Mouse (Mus musculus) thymus, postnatal 0 days (tissue): Measurements from ENCODE around the gene Abcd3. TPM values are rescaled to one million over a fixed set of nuclear protein-coding genes. Genes with fewer than 3 reads are reported as not detected.

Experiments used
- DNase-seq: peaks from one replicate; pipeline ENCODE4 v3.0.0-alpha.2; 2015; ENCODE audit warnings: low spot score
- polyA plus RNA-seq: library from polyadenylated mRNA; unstranded; fragments of >200 nt; fragmentation: Nextera tagmentation; extraction: Ambion mirVana; gene quantifications from 2 replicates; pipeline ENCODE4 v1.2.1, GENCODE M21; 2015

The Abcd3 gene
- polyA plus RNA-seq, result 25.5 and 29.7 TPM in 2 replicates

DNA sequence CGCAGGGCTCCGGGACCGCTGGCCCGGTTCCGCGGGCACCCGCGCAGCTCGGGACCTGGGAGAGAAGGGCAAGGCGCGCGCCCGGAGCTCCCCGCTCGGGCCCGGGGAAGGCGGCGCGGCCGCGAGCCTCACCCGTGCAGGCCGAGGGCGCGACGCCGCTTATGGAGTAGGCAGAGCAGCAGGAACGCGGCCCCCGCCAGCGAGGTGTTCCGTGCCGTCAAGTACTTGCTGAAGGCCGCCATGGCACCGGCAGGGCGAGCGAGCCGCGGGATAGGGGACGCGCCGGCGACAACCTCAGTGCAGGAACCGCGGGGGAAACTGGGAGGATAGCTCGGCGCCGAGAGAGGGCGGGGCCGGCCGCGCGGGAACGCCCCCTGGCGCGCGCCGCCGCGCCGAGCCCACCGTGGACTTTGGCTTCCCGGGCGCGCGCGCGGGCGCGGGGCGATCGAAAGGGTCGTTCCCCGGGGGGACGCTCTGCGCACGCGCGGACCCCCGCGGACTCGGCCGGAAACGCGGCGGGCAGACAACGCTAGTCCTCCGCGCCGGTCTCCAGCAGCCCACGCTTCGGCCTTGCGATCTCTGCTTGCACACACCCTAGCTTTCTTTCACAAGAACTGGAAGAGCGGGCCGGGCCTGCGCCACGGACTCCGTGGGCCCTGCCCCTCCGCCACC, at the start of gene Abcd3:
Gene Abcd3 (minus strand): TSS at position 426 of the 672 bp plus-strand sequence.
- peak; percentile 94 for DNase-seq

DNA sequence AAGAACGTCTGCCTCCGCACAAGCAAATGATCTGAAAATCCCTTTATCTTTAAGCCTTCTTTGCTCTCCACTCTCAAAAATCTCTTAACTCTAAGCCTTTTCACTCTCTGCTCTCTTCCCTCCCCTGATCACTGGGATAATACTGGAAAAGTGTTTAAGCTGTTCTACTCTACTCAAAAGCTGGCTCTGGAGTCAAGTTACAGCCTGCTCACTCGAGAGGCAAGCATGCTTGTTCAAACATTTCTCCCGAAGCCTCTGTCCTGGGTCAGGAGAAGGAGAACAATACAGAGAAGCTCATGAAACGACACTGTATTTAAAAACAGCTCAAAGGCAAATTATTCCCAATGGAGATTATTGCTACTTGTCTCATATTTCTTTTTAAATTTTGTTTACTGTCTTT, 44.0 kb upstream of the Abcd3 start:
- no peak for DNase-seq

DNA sequence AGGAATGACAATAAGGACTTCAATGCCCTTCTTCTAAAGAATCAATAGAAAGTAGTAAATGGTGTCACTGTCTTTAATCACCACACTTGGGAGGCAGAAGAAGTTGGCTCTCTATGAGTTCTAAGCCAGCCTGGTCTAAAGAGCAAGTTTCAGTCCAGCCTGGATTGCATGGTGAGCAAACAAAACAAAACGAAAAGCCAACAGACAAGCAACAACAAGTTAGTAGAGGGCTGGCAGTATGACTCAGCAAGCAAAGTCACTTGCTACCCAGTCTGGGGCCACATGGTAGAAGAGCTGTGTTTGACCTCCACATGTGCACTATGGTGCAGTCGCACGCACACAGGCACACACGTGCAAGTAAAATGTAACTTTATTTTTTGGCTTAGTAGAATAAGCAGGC, 41.0 kb upstream of the Abcd3 start:
- DNase-seq, result no peak

DNA sequence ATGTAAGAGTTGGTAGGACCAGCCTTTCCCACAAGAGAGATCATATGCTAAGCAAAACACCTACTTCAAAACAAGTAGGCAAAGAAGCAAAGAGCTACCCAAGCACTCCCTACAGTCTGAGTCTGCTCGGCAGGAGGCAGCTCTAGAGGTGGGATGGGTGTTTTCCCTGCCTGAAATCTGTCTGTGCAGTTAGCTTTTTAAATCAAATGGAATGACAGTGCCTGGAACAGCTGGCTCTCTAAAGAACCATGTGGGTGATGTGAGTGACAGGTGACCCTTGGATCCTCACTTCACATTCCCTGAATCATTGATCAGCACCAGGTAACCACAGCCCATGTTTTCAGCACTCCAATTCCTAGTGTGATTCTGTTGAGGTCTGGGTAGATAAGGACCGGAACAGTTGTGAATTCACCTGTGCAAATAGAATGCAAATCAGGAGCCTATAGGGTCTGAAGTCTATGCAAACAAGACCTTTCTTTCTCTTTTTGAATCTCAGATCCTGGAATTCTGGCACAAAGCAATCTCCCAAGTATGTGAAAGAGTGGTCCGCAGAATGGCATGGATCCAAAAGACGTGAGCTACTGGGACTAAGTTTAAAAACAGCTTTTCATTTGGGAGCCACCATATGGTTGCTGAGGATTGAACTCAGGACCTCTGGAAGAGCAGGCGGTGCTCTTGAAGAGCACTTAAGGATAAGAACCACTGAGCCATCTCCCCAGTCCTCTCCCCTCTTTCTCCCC, 38.8 kb upstream of the Abcd3 start:
- no peak for DNase-seq

DNA sequence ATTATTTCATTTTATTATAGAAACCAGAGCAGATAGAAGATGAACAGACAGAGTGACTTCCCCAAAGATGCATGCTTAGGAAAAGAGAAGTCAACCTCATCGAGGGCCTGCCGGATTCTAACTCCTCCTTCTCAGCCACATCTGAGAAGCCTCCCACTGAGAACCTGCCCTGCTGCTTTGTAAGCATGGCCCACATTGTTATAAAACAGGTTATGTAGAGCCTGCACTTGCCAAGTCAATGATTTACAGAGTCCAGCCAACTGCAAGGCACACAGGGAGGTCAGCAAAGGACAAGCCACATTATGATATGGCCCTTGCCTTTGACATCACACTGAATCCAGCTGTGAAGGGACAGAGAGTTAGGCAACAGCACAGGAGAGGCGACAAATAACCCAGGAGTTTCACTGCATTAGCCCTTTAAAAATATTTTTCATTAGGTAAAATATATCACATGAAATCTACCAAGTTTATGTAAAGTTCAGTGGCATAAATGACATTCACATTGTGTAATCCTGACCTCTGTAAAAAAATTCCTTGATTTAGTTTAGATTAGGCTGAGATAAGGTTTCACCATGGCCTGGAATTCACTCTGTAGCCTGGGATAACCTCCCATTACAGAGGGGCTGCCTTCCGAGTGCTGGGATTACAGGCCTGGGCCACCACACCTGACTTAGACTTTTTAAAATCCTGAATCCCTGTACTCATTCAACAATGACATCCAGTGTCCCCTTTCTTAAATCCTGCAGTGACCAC, 37.1 kb upstream of the Abcd3 start:
- DNase-seq, result no peak

DNA sequence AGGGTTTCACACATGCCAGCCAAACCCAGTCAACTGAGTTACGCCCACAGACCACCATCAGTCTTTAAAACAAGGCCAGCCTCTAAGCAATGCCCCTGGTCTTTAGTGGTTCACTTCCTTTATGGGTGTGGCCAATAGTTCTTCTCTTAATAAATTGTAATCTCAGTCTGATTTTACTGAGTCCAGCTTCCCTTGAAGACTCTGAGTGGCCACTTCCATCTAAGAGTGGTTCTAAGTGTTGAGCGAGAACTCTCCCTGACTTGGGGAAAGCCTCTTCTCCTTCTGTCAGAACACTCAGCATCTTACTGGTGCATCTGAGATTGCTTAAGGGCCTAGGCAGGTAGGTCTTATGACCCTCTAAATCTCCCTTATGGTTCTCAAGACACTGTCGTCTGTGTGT, 35.9 kb upstream of the Abcd3 start:
- no peak for DNase-seq

DNA sequence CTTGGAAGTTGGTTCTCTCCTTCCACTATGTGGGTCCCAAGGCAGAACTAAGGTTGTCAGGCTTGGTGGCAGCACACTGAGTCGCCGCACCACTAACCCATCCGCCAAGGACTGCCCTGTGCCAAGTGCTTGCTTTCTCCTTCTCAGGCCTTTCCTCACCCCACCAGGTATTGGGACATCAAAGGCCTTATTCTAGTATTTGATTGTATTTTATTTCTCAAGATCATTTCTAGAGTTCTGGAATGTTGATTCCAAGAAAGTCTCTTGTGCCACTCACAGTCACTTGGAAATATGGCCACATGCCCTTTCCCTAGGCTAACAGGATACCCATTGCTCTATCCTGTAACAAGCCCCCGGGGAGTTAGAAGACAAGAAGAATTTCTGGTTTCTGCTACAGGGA, 35.3 kb upstream of the Abcd3 start:
- DNase-seq, result no peak

DNA sequence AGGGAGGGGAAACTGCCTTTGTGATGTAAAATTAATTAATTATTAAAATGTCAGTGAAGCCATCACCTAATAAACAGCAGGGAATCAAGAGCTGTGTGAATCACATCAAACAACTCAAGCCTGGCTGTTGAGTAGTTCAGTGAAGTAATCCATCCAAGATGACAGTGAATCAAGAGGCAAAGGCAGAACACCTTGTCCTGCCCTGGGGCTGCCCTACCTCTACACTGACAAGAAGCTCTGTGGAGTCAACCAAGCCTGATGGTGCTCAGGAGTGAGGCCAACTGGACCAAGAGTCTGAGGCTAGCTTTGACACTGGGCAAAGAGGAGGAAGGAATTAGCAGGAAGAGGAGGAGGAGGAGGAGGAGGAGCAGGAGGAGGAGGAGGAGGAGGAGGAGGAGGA, 32.2 kb upstream of the Abcd3 start:
- DNase-seq, result no peak

DNA sequence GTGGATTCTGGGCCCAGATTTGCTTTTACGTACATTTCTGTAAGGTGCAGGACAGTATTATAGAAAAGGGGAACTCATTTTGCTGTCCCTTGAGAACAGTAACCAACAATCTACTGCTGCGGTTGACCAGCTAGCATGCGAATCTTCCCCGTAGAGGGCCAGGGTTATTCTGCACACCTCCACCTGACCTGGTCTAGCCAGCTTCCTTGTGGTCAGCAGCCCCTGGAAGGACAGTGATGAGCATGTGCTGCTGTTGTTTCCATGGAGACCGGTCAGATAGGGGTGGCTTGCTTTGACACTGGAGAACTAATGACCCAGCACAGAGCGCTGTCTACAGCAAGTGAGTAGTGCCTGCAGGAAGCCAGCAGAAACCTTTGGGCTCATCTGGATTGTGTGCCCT, 29.6 kb upstream of the Abcd3 start:
- DNase-seq, result no peak

DNA sequence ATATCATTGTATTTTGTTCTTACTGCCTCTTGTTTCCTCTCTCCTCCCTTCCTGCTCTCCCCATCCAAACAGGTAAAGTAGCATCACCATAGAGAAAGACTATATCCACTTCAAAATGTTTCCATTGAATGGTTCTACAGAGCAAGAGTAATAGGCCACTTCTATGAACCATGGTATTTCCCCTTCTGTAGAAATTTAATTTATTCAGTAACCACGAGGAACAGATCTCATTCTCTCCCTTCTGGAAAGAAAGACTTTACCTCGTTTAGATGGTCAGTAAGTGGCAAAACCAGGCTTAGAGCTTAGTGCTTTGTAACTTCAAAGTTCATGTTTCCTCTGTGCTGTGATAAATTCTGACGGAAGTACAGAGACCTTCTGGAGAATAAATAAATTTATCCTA, 28.9 kb upstream of the Abcd3 start:
- DNase-seq, result no peak

DNA sequence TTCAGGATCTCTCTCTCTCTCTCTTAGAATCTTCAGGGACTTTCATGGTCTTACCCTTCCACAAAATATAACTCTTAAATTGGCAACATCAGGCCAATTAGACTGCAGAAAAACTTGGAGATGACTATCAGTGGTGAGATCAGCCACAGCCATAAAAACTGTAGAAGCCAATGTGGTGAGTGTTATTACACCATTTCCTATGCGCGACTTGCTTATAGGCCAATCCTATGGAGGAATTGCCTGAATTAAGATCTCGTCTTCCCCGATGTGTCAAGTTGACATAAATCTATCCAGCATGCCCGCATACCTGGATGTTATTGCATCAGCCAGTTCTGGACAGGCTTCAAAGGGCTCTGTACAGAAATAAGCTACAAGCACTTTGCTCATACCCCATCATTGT, 28.2 kb upstream of the Abcd3 start:
- DNase-seq, result no peak

DNA sequence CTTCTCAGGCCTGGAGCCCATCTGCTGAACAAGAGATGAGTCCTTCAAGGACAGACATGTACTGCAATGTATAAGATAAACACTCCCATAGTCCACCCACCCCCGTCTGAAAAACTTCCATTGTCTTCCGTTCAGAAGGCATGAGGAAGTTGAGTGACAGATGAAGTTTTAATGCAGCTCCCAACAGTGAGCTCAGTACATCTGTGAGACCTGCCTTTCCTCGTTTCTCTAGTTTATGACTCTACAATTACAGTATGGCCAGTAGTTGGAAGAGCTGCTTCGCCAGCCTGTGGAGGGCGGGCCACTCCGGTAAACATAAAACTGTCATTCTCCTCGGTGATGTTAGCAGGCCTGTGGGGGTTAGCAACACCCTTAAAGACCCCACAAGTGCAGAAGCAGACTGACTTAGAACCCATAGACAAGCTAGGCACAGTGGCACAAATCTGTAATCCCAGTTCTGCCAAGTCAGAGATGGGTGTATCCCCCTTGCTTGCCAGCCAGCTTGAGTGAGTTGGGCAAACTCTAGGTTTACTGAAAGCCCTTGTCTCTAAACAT, 27.3 kb upstream of the Abcd3 start:
- DNase-seq, result no peak

DNA sequence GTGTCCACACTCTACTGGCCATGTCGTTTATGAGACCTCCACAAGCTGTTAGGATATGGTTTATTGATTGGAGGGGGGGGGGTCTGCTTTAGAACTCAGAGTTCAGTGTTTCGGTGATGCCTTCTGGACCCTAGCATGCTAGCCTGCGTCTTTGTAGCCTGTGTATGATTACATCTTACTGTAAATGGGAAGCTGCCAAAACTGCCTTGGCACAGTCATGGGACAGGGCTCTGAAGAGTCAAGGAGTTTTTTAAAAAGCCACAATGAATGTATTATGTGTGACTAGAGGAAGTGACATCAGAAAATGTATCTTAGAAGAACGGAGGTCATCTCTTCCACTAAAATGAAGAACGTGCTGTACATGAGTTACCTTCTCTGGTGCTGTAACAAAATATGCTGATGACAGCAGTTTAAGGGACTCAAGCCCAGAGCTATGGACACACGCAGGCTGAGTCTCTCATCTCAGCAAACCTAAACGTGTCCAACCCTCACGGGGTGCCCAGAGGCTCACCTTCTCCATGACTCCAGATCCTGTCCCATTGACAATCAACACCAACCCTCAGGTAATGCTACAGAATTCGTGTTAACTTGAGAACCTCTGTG, 26.4 kb upstream of the Abcd3 start:
- DNase-seq, result no peak

DNA sequence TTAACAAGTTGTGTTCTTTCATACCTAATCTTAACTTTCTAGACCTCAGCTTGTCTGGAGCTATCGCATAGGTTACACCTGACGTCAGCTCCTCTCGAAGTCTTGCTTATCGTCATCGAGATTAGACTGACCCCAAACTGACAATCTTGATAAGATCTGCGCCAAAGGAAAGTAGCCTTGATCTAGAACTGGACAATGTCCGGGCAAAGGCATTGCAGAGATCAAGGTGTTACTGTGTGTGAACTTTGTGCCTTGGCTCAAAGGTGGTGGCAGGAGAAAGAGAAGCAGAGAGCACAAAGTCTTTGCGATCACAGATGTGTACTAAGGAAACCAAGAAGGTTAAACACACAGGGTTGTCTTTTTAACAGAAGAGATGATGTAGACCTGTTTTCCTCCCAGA, 25.2 kb upstream of the Abcd3 start:
- DNase-seq, result no peak

DNA sequence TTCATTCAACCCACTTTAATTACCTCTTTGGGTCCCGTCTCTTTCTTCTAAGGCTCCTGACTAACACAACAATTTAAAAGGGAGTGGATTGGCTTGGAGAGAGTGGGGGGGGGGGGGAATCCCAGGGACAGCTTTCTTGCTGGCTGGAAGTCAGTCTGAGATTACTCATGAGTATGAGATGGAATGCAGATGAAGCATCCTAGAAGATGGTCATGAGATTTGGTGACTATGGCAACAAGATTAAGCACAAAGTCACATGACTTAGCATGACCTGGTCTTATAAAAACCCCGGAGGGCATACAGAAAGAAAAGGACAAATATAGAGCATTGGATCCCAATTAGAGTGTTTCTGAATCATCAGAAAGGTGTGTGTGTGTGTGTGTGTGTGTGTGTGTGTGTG, 19.6 kb upstream of the Abcd3 start:
- DNase-seq, result no peak

DNA sequence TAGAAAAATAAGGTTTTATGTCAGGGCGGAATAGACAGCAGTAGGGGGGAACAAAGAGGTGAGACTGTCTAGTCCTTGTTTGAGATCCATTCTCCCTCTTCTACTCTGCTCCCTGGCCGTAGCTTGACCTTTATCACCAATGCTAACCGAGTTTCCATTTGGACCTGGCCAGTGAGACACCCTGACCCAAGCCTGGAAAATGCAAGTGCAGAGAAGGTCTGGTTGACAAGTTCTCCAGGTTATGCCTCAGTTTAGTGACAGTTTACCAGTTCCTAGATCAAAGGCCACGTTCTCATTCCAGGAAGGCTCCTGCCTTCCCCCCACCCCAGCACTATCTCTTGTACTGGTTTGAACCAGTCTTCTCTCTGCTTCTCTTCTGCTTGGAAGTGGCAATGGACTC, 19.1 kb upstream of the Abcd3 start:
- DNase-seq, result no peak

DNA sequence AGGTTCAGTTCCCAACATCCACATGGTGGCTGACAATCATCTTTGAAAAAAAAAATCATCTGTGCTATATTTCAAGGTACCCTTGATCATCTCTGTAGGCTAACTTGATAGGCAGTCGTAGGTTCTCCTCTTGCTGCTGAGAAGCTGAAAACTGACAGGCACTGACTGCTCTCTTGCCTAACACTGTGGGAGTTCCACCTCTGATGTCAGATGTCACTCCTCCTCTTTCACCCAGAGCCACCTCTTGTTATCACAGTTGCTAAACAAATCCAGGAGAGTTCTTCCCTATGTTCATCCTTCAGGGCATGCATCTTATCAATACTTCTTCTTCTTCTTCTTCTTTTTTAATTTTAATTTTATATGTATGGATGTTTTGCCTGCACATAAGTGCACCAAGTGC, 10.0 kb upstream of the Abcd3 start:
- no peak for DNase-seq

DNA sequence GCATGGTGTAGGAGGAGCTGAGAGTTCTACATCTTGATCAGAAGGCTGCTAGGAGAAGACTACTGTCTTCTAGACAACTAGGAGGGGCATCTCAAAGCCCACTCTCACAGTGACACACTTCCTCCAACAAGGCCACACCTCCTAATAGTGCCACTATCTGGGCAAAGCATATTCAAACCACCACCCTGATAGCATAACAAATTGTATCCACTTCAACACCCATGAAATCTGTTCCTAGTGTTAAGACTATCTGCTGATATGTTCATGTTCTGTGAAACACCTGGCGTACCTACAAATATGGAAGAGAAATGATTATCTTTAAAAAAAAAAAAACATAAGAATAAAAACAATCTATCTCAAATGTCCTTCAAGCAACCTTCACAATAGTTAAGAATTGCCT, 9.2 kb upstream of the Abcd3 start:
- DNase-seq, result no peak

DNA sequence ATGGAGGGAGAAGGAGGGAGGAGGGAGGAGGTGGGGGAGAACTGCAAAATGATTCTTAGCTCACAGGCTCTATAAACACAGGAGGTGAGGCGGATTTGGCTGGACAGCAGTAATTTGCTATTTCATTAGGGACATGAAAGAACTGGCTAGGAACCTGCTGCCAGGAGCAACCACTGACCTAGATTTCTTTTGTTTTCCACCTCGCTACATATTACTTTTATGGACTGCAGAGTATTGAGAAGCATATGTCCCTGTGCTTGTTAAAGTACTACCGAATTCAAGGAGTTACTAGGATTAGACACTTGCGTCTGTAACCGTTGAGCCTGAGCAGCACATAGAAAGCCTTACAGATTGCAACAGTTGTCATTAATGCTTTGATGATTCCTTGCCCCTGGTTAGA, 7.5 kb upstream of the Abcd3 start:
- DNase-seq, result no peak

DNA sequence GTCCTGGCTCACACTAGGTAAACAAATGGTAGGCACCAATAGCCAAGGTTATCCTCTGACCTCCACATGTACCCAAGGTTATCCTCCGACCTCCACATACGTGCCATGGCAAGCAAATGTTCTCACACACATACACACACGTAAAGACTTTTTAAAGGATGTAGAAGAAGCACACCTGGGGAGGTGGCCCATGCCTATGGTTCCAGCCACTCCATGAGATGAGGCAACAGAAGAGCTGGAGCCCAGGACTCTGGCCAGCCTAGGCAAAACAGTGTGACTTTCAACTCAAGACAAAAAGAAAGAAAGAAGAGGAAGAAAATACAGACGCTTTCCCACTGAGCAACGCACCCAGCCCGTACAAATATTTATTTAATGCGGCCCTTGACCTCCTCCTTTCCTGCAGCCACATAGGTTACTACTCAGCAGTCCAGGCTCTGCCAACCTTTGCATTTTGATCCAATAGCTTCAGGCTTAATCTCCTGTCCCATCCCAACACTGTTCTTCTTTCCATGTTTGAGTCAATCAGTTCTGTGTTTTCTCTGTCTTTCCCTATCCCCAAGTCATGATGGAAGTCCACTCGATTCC, 6.5 kb upstream of the Abcd3 start:
- DNase-seq, result no peak

DNA sequence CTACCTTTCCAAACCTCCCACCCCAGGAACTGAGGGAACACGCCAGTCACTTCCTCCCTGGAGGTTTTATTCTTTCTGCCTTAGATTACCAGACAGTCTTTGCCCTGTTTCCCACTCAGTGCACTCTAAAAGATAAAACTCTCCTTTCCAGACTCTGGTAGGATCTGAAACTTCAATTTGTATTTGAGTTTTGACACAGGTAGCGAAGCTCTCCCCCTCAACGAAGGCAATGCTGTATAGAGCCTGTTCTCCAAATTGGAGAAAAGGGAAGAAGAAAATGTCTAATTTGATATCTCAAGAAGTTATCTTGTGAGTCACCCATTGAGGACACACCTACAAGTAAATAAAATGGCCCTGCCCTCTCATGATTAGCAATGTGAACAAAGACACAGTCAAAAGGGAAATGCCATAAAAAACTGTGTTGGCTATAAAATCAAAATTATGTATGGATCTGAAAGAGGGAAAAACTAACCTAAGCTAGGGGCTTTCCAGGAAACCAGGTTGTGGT, 4.6 kb upstream of the Abcd3 start:
- DNase-seq, result no peak
